Mouse (Mus musculus) hindbrain, embryonic 16.5 days (tissue): ENCODE data around the gene Gm30191. TPM values are rescaled to one million over a fixed set of nuclear protein-coding genes. Genes with fewer than 3 reads are reported as not detected.
A peak's percentile ranks its signal among the peaks of the same experiment; 100 is the strongest.

Source experiments
- ATAC-seq: fragments of 200-750 bp; cut with Nextera tagmentation; 2 replicates; pipeline ENCODE4 v1.8.0; 2017; ENCODE audit warnings: moderate TSS enrichment, moderate library complexity
- H3K27ac ChIP-seq: fragments of 300-500 bp; sonication (generic); 2 replicates; pipeline ENCODE4 v1.5.1; 2014; ENCODE audit warnings: low read depth, mild to moderate bottlenecking, control low read depth, low read length, moderate library complexity
- H3K27me3 ChIP-seq: fragments of 300-500 bp; sonication (generic); replicated peaks from 2 replicates; pipeline ENCODE4 v1.6.1; 2014; ENCODE audit warnings: low read length; ENCODE audit not compliant: control insufficient read depth, insufficient read depth
- H3K36me3 ChIP-seq: fragments of 300-500 bp; sonication (generic); 2 replicates; pipeline ENCODE4 v1.6.1; 2014; ENCODE audit warnings: mild to moderate bottlenecking, low read length, moderate library complexity, mixed read lengths; ENCODE audit not compliant: control insufficient read depth, insufficient read depth
- H3K4me1 ChIP-seq: fragments of 300-500 bp; sonication (generic); 2 replicates; pipeline ENCODE4 v1.6.1; 2014; ENCODE audit warnings: low read depth, low read length; ENCODE audit not compliant: control insufficient read depth, insufficient read depth
- H3K4me2 ChIP-seq: fragments of 300-500 bp; sonication (generic); 2 replicates; pipeline ENCODE4 v1.6.1; 2014; ENCODE audit warnings: mild to moderate bottlenecking, low read length, control low read depth, moderate library complexity
- H3K4me3 ChIP-seq: fragments of 300-500 bp; sonication (generic); 2 replicates; pipeline ENCODE4 v1.5.1; 2014; ENCODE audit warnings: mild to moderate bottlenecking, low read length, control low read depth, moderate library complexity
- H3K9ac ChIP-seq: fragments of 300-500 bp; sonication (generic); 2 replicates; pipeline ENCODE4 v1.6.1; 2014; ENCODE audit warnings: low read depth, mild to moderate bottlenecking, control low read depth, low read length, moderate library complexity
- H3K9me3 ChIP-seq: fragments of 300-500 bp; sonication (generic); 2 replicates; pipeline ENCODE4 v1.6.1; 2014; ENCODE audit warnings: mild to moderate bottlenecking, low read length, moderate library complexity; ENCODE audit not compliant: control insufficient read depth
- WGBS: fragments of 180-500 bp; shearing (Covaris S2); extraction: QIAGEN DNeasy Blood & Tissue Kit; methylation state at CpG from one replicate; pipeline ENCODE4 v1.1.7; 2014; 5-methylcytosine and 5-hydroxymethylcytosine counted together
- polyA plus RNA-seq: library from polyadenylated mRNA; unstranded; fragments of >200 nt; fragmentation: Nextera tagmentation; extraction: Ambion mirVana; gene quantifications from 2 replicates; pipeline ENCODE4 v1.2.1, GENCODE M21; 2015

Gm30191 gene
- 0.94 and 1.1 TPM in 2 replicates for polyA plus RNA-seq

DNA sequence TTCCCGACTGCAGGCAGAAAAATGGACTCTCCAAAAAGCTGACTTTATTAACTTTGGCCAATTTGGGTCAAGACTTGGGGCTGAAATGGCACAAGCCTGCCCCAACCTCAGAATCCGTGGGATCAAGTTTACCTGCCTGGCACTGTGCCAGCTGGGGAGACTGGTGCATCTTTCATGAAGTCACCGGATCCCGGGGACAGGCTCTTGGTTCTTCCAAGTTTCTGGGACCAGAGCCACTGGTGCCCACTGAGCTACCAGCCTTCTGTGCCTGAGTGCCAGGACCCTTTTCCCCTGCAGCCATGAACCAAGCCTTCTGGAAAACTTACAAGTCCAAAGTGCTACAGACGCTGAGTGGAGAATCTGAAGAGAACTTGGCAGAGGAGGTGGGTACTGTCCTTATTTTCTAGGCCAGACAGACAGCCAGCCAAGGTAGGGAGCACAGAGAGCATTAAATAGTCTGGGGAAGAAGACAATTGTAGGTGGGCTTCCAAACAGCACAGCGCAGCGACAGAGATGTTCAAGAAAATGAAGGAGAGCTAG, at the start of gene Gm30191:
Gene Gm30191 (plus strand): TSS at position 217 of the 540 bp plus-strand sequence.
- Histone ChIP-seq H3K27ac (0 out of 2 replicates have a peak within 1 kb of the TSS, but pooled peaks have one; percentile 23), H3K4me3 (peak within 1 kb of the TSS; percentile 79), H3K4me1 (peaks cover 33% of the 10 kb centered on the region), H3K36me3 (no peaks in the 10 kb centered on the region), H3K9me3 (no peaks in the 10 kb centered on the region), H3K27me3 (peaks cover 11% of the 10 kb centered on the region; the same call in 1 of the 2 replicates), H3K4me2 (peak within 1 kb of the TSS; percentile 91), H3K9ac (peak within 1 kb of the TSS; percentile 81)
- no peak for ATAC-seq
- 64% methylated on average over 7 of the region's 7 CpGs for WGBS

- Histone ChIP-seq H3K36me3 (no peaks in the 10 kb centered on the region), H3K27me3 (no peaks in the 10 kb centered on the region), H3K4me1 (no peaks in the 10 kb centered on the region), H3K9me3 (no peaks in the 10 kb centered on the region), H3K9ac (no peak overlapping the region), H3K4me3 (no peak overlapping the region), H3K4me2 (no peak overlapping the region), H3K27ac (no peak overlapping the region)
- ATAC-seq, result no peak
- WGBS, result 75% methylated on average over 2 of the region's 2 CpGs
These were observed 47.4 kb upstream of the Gm30191 start for GRCm38 (mm10) chr4:134199371-134199770.

- no peak for ATAC-seq
- H3K9me3 ChIP-seq, result no peaks in the 10 kb centered on the region
- H3K27ac ChIP-seq, result no peak within 1 kb of the TSS
- H3K36me3 ChIP-seq, result no peaks in the 10 kb centered on the region
- 85% methylated on average over 4 of the region's 4 CpGs for WGBS
- H3K9ac ChIP-seq, result no peak within 1 kb of the TSS
- H3K4me1 ChIP-seq, result no peaks in the 10 kb centered on the region
- no peak within 1 kb of the TSS for H3K4me3 ChIP-seq
- no peaks in the 10 kb centered on the region for H3K27me3 ChIP-seq
- no peak within 1 kb of the TSS for H3K4me2 ChIP-seq
These were observed 43.8 kb upstream of the Gm30191 start, which contains the start of gene Gm7534 for GRCm38 (mm10) chr4:134202904-134203303. Gm7534 (minus strand) TSS chr4:134203004.

- H3K4me3 ChIP-seq, result no peak overlapping the region
- no peaks in the 10 kb centered on the region for H3K36me3 ChIP-seq
- no peak overlapping the region for H3K4me2 ChIP-seq
- no peak overlapping the region for H3K9ac ChIP-seq
- no peak for ATAC-seq
- no peaks in the 10 kb centered on the region for H3K27me3 ChIP-seq
- no peak overlapping the region for H3K27ac ChIP-seq
- no peaks in the 10 kb centered on the region for H3K9me3 ChIP-seq
- WGBS, result 91% methylated on average over 17 of the region's 17 CpGs
- no peaks in the 10 kb centered on the region for H3K4me1 ChIP-seq
These were observed 43.3 kb upstream of the Gm30191 start for GRCm38 (mm10) chr4:134203340-134203896.

DNA sequence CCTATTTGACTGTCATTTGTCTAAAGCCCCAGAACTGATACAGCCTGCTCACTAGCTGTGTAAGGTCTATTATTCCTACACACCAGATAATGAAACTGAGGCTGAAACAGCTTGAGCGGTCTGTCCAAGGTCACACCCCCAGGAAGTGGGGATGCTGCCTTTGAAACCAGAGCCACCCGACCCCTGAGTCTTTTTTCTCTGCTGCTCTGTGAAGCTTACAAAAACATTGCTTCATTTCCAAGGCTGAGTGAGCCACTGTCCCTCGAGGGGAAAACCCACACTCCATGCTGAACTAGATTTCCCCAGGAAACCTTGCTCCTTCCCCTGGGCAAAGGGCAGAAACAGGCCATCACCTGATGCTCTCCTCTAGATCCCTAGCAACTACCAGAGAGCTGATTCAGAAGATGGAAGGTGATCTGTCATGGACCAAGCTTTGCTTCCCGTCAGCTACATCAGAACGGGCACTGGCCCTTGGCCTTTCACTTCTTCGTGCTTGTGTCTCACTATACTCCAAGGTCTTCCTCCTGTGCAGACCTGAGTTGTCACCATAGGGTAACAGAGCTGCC, 40.2 kb upstream of the Gm30191 start:
- no peaks in the 10 kb centered on the region for H3K27me3 ChIP-seq
- no peak overlapping the region for H3K4me3 ChIP-seq
- H3K4me2 ChIP-seq, result no peak overlapping the region
- no peak overlapping the region for H3K9ac ChIP-seq
- no peaks in the 10 kb centered on the region for H3K9me3 ChIP-seq
- no peaks in the 10 kb centered on the region for H3K36me3 ChIP-seq
- no peaks in the 10 kb centered on the region for H3K4me1 ChIP-seq
- no peak overlapping the region for H3K27ac ChIP-seq
- 66% methylated on average over 6 of the region's 6 CpGs for WGBS
- no peak for ATAC-seq

- WGBS, result 69% methylated on average over 11 of the region's 11 CpGs
- Histone ChIP-seq H3K9ac (no peak overlapping the region), H3K4me3 (no peak overlapping the region), H3K9me3 (no peaks in the 10 kb centered on the region), H3K27me3 (no peaks in the 10 kb centered on the region), H3K4me2 (no peak overlapping the region), H3K27ac (no peak overlapping the region), H3K4me1 (no peaks in the 10 kb centered on the region), H3K36me3 (no peaks in the 10 kb centered on the region)
- no peak for ATAC-seq
These were observed 23.7 kb upstream of the Gm30191 start for GRCm38 (mm10) chr4:134222793-134223600.

GRCm38 (mm10) chr4:134227194-134227593, 19.5 kb upstream of the Gm30191 start, which contains the start of gene Catsper4:
Catsper4 (minus strand) TSS chr4:134227383.
- Histone ChIP-seq H3K27ac (no peak within 1 kb of the TSS), H3K27me3 (no peaks in the 10 kb centered on the region), H3K9ac (no peak within 1 kb of the TSS), H3K4me2 (no peak within 1 kb of the TSS), H3K9me3 (no peaks in the 10 kb centered on the region), H3K4me3 (no peak within 1 kb of the TSS), H3K36me3 (no peaks in the 10 kb centered on the region), H3K4me1 (no peaks in the 10 kb centered on the region)
- ATAC-seq, result no peak
- 76% methylated on average over 8 of the region's 8 CpGs for WGBS

DNA sequence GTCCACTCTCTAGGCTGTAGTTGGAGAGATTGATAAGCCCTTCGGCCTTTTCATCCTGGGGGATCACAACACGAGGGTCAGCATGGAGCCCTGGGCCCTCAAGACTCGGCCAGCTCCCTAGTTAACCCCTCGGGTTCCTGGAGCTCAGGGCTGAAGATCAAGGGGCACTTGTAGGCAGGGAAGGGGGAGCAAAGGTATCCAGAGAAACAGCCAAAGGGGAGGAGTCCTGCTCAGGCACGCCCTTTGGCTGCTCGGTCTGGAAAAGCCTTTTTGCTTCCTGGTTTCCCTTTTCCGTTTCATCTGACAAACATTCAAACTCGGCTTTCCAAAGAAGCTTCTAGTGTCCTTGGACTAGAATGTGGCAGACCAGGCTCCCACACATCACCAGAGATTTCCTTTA, 16.3 kb upstream of the Gm30191 start:
- 41% methylated on average over 8 of the region's 8 CpGs for WGBS
- no peaks in the 10 kb centered on the region for H3K9me3 ChIP-seq

DNA sequence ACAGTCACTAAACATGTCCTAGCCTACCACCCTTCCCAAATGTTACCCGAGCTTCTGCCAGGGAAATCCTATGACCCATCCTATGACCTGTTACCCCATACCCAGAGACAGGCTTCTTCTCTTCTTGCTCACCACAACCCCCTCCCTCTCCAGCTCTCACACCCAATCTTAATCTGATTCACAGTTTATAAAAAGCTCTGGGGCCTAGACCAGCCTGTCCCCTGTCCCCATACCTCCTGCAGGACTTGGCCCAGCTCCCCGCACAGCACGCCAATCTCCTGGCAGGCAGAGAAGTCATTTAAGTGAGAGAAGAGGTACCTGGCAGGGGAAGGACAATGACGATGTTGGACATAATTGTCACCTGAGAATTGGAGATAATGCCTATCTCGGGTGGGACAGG, 11.9 kb upstream of the Gm30191 start:
- H3K4me2 ChIP-seq, result no peak overlapping the region
- no peak overlapping the region for H3K4me3 ChIP-seq
- 88% methylated on average over 5 of the region's 5 CpGs for WGBS
- no peak overlapping the region for H3K9ac ChIP-seq
- H3K27me3 ChIP-seq, result peaks cover 14% of the 10 kb centered on the region
- no peak overlapping the region for H3K27ac ChIP-seq
- ATAC-seq, result no peak
- no peaks in the 10 kb centered on the region for H3K36me3 ChIP-seq
- H3K9me3 ChIP-seq, result no peaks in the 10 kb centered on the region
- H3K4me1 ChIP-seq, result peaks cover 9% of the 10 kb centered on the region

More for the DNA sequence above, 16.3 kb upstream of the Gm30191 start:
- Histone ChIP-seq H3K27ac (no peak overlapping the region), H3K4me3 (no peak overlapping the region), H3K36me3 (no peaks in the 10 kb centered on the region), H3K9ac (no peak overlapping the region), H3K4me2 (no peak overlapping the region), H3K4me1 (no peaks in the 10 kb centered on the region), H3K27me3 (no peaks in the 10 kb centered on the region)
- ATAC-seq, result no peak
